Mouse (Mus musculus): ENCODE measurements around the gene Ppm1l.

DNA sequence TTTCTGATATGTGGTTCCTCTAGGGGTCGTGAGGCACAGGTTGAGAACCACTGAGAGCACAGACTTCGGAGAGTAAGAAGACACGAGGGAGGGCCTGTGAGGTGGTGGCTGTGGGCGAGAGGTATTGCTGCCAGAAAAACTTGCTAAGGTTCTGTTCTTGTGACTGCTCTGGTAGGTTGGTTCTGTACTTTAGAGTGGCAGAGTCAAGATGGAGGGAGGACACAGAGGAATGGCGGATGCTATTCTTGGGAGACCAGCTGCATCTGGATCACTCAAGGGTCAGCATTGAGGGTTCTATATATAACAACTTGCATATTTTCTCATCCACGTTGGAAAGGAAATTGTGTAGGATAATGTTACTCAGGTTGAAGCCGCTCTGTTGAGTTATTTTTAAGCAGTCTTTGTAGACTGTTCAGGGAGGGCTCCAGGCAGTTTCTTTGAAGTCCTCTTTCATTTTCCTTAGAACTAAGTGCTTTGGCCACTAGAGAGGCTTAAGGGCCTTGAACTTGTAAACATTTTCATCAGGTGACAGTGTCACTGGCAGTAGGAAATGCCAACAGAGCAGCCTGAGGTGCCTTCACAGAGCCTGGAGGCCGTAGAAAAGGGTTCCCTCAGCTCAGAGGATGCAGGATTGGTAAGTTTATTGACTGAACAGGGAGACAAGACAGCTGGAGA is 25.7 kb downstream of the Ppm1l start:
- TF ChIP-seq CTCF (IDR thresholded peaks at IDR 0.05), result no peak
- TF ChIP-seq EP300 (IDR thresholded peaks at IDR 0.05; ENCODE audit: insufficient read depth, low read depth, low read length), result no peak
- no peak for TF ChIP-seq POLR2A (IDR thresholded peaks at IDR 0.05; ENCODE audit: insufficient read depth, low read depth, low read length)

Data from heart, adult 2 months (tissue).